Mouse (Mus musculus) bone marrow, adult 2 months (tissue): Measurements from ENCODE around the gene Gm815.

Source experiments
- CTCF ChIP-seq: fragments of 200-500 bp; IDR thresholded peaks from 2 replicates; pipeline ENCODE4 v1.5.1; 2011; ENCODE audit warnings: low read length, control low read depth; ENCODE audit not compliant: control insufficient read depth, insufficient read depth
- POLR2A ChIP-seq: fragments of 200-500 bp; IDR thresholded peaks from 2 replicates; pipeline ENCODE4 v1.6.1; 2011; ENCODE audit warnings: low read depth, mild to moderate bottlenecking, control low read depth, low read length, borderline replicate concordance; ENCODE audit not compliant: control insufficient read depth

DNA sequence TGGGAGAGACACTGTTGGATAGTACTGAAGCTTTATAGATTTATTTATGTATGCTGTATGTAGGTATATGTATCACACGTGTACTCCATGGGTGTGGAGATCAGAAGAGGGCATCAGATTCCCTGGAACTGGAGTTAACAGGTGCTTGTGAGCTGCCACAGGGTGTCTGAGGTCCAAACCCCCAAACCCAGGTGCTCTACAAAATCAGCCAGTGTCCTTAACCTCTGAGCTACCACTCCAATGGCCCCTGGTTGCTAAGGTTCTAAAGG is 39.7 kb upstream of the Gm815 start:
- TF ChIP-seq CTCF, result no peak
- TF ChIP-seq POLR2A, result no peak
